In the genomic region with DNA sequence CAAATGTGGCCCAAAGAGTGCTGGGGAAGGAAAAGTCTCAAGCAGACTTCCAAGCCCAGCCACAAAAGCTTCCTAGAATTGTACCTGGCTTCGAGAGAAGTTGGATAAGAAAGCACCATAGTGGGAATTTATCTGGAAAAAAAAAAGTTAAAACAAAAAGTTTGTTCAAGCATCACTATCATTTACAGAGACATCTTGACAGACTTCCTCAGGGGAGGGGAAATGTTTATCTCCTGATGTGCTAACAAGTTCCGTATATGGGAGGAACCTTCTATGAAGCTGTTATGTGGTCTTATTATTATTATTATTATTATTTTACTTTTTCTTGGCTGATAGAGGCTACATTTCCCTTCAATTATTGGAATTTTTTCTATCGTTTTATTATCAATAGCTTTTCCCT, we compare ENCODE assay signal across 27 mouse cellular contexts.
"Had no signal": no experiment of that assay in that cellular context is flagged by ENCODE, and none has a peak within 500 bp of the region (broad histone marks: within the 10 kb centered on the region; RNA-seq: fewer than 3 reads in every experiment).

No protein-coding gene starts in this region.

- ATAC-seq: forebrain, embryonic 13.5 days; forebrain, embryonic 14.5 days; forebrain, embryonic 15.5 days; forebrain, embryonic 16.5 days; forebrain, postnatal 0 days had no signal

- H3K36me3 ChIP-seq: embryonic facial prominence, embryonic 10.5 days; embryonic facial prominence, embryonic 12.5 days; embryonic facial prominence, embryonic 13.5 days; embryonic facial prominence, embryonic 15.5 days; forebrain, embryonic 10.5 days; forebrain, embryonic 12.5 days; forebrain, embryonic 15.5 days had no signal

- H3K4me1 ChIP-seq: embryonic facial prominence, embryonic 10.5 days; embryonic facial prominence, embryonic 12.5 days; embryonic facial prominence, embryonic 13.5 days; embryonic facial prominence, embryonic 15.5 days; forebrain, embryonic 10.5 days; forebrain, embryonic 12.5 days; forebrain, embryonic 13.5 days; forebrain, embryonic 15.5 days had no signal

- H3K4me2 ChIP-seq: embryonic facial prominence, embryonic 12.5 days; embryonic facial prominence, embryonic 13.5 days; embryonic facial prominence, embryonic 15.5 days; forebrain, embryonic 12.5 days; forebrain, embryonic 13.5 days; forebrain, embryonic 15.5 days had no signal

- H3K4me3 ChIP-seq: embryonic facial prominence, embryonic 10.5 days; embryonic facial prominence, embryonic 12.5 days; embryonic facial prominence, embryonic 13.5 days; embryonic facial prominence, embryonic 15.5 days; erythroblast, embryonic 14.5 days; forebrain, embryonic 10.5 days; forebrain, embryonic 12.5 days; forebrain, embryonic 13.5 days; forebrain, embryonic 15.5 days; gastrocnemius, adult 2 months; heart, adult 2 months had no signal

- H3K9me3 ChIP-seq: embryonic facial prominence, embryonic 10.5 days; embryonic facial prominence, embryonic 12.5 days; embryonic facial prominence, embryonic 13.5 days; embryonic facial prominence, embryonic 15.5 days; forebrain, embryonic 10.5 days; forebrain, embryonic 12.5 days; forebrain, embryonic 13.5 days; forebrain, embryonic 15.5 days had no signal

- DNase-seq: cerebellum, adult 8-10 months; cerebellum, adult 9-10 months; cerebellum, adult 9-11 months; cerebellum, postnatal 10 days; cerebellum, postnatal 14 days; cerebellum, postnatal 25 days; cerebellum, postnatal 36 days; embryo, embryonic 11 days; forebrain, postnatal 0 days; gastrocnemius, adult 2 months; gastrocnemius, postnatal 10 days; gastrocnemius, postnatal 14 days; gastrocnemius, postnatal 25 days; gastrocnemius, postnatal 36 days; heart, adult 18-20 months; heart, adult 2 months had no signal

- H3K27ac ChIP-seq: embryonic facial prominence, embryonic 10.5 days; embryonic facial prominence, embryonic 12.5 days; embryonic facial prominence, embryonic 13.5 days; embryonic facial prominence, embryonic 15.5 days; forebrain, embryonic 10.5 days; forebrain, embryonic 12.5 days; forebrain, embryonic 13.5 days; forebrain, embryonic 15.5 days; gastrocnemius, adult 2 months; heart, adult 2 months had no signal

- H3K27me3 ChIP-seq: embryonic facial prominence, embryonic 12.5 days; embryonic facial prominence, embryonic 13.5 days; embryonic facial prominence, embryonic 15.5 days; forebrain, embryonic 12.5 days; forebrain, embryonic 13.5 days; forebrain, embryonic 15.5 days had no signal

- H3K9ac ChIP-seq: embryonic facial prominence, embryonic 12.5 days; embryonic facial prominence, embryonic 13.5 days; embryonic facial prominence, embryonic 15.5 days; forebrain, embryonic 12.5 days; forebrain, embryonic 13.5 days; forebrain, embryonic 15.5 days; forebrain, postnatal 0 days had no signal
